Mouse (Mus musculus): ENCODE results near the gene Ddc. TPM values are rescaled to one million over a fixed set of nuclear protein-coding genes. Genes with fewer than 3 reads are reported as not detected.

Gene Ddc
- 12.1 and 16.2 TPM in 2 replicates for polyA plus RNA-seq (2012; rRNA removed)

DNA sequence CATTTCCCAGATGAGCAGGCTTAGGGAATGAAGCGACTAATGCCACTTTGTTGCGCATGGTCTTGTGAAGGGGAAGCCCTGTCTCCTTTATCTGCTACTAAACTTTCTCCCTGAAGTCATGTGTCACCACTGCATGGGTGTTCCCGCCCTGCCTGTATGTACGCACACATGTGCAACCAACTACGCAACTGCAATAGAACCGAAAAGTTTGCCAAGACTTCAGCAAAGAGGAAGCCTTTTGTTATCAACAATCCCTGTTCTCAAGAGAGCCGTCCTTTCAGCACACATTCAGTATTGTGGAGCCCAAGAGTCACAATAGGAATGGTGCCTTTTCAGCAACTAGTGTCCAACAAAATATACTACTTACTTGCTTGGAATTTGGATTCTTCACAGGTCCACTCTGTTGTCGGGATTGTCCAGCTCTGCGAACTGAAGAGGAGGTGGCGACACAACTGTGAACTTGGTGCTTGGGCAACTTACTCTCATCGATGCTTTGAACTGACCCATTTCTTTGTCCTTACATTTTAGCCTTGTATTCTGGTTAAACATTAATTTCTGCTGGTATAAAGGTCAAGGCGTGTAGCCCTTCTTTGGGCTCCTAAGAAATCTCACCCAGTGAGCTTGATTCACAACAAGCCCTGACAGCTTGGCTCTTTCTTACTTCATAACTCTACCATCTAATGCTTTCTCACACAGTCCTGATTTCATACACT is at the start of gene Ddc:
Gene Ddc, minus strand, starts transcription at position 500 of the 713 bp plus-strand sequence.

DNA sequence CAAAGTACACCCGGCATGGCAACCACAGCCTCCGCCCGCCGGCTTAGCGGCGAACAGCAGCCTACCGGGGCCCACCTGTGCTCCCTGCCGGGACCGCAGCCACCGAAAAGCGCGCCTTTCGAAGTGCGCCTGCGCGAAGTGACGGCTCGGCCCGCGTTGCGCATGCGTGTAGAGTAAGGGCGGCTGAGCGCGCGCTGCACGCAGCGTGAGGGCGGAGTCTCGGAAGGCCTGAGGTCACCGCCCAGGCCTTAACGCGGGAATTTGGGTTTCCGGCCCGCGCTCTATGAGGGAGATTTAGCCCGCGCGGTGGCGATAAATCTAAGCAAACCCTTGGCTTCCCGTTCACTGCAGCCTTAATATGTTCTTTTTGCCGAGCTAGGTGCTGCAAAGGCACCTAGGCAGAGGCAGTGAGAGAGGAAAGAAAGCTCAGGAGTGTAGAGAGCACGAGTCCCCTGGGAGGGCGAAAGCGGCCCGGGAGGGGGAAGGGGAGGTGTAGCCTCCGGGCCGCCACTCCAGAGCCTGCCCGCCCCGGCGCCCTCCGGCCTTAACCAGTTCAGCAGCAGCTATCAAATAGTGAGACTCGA is 89.0 kb downstream of the Ddc start, which contains the start of gene Fignl1:
Gene Fignl1, minus strand, starts transcription at position 143 of the 584 bp plus-strand sequence.

Other genes with a start within 250 kb of the Ddc start
- gene Ikzf1, start 213.1 kb downstream of the Ddc start, polyA plus RNA-seq (2012; rRNA removed) = 5.5 TPM in 2 replicates
- gene Fignl1, start 89.2 kb downstream of the Ddc start, polyA plus RNA-seq (2012; rRNA removed) = 33.1 and 46.8 TPM in 2 replicates
- gene Grb10, start 140.5 kb upstream of the Ddc start, polyA plus RNA-seq (2012; rRNA removed) = 351 and 568 TPM in 2 replicates